Mouse (Mus musculus) liver, adult (tissue): ENCODE data around the gene B830017H08Rik.

Experiments
- GATA4 ChIP-seq: IDR thresholded peaks from 2 replicates; pipeline ENCODE4 v1.6.1; 2014; ENCODE audit warnings: mild to moderate bottlenecking, low read length; ENCODE audit not compliant: insufficient replicate concordance

B830017H08Rik gene

DNA sequence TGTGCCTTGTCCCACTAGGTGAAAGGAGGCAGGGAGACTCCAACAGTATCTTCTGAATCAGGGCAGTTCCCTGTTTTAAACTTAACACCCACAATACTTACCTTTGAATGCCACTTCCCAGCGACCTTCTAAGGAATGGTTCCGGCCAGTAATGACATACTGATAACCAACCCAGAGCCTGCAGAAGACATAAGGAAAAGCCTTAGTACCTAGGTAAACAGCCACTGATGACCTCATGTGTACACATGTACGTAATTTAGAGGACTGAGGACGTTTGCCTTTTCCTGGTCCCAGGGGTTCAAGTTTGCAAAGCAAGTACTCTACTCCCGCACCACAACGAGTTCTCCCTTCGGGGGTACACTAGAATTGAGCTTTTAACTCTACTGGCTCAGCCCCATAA lies 24.2 kb downstream of the B830017H08Rik start:
- no peak for TF ChIP-seq GATA4

- no peak for TF ChIP-seq GATA4
Observed at GRCm38 (mm10) chr16:17858592-17858991, 25.7 kb downstream of the B830017H08Rik start.

- TF ChIP-seq GATA4: no peak
Observed at GRCm38 (mm10) chr16:17865293-17865692, 32.4 kb downstream of the B830017H08Rik start.

GRCm38 (mm10) chr16:17865770-17866169 lies 32.8 kb downstream of the B830017H08Rik start:
- no peak for TF ChIP-seq GATA4

- no peak for TF ChIP-seq GATA4
Observed at GRCm38 (mm10) chr16:17871248-17871647, 38.3 kb downstream of the B830017H08Rik start.

- no peak for TF ChIP-seq GATA4
Observed at GRCm38 (mm10) chr16:17872995-17873394, 40.1 kb downstream of the B830017H08Rik start.

DNA sequence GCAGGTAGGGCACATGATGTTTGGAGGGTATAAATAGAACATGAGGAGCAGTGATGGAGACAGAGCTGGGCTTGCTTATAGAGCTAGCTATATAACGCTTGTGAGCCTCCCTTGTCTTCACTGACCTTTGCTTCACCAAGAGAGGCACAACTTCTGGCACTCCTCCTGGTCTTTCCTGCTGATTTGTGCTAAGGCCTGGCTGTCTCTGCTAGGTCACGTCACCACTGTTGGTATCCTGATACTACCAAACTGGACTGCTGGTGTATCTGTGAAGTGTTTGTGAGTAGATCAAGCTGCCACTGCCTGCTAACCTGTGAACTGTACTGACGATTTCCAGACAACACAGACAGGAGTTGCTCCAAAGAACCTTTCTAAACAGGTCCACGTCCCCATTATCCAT lies 42.3 kb downstream of the B830017H08Rik start:
- no peak for TF ChIP-seq GATA4

- no peak for TF ChIP-seq GATA4
Observed at GRCm38 (mm10) chr16:17876096-17876495, 43.2 kb downstream of the B830017H08Rik start.

DNA sequence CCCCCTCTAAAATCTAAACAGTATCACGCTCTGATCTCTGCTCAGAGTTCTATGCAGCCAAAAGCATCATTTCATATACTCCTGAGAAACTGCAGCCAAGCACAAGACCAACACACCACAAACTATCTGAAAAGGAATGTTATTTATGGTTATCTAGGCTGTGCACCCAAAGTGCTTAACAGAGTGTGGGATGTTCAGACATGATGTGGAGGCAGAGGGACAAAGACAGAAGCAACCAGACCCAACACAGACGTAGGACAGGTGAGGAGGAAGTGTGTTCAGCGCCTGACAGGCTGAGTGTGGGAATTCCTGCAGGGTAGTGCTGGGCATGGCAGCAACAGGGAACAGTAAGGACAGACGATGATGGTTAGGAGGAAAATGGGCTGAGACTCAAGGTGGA lies 46.6 kb downstream of the B830017H08Rik start:
- no peak for TF ChIP-seq GATA4

GRCm38 (mm10) chr16:17882196-17882595 lies 49.3 kb downstream of the B830017H08Rik start:
- no peak for TF ChIP-seq GATA4

DNA sequence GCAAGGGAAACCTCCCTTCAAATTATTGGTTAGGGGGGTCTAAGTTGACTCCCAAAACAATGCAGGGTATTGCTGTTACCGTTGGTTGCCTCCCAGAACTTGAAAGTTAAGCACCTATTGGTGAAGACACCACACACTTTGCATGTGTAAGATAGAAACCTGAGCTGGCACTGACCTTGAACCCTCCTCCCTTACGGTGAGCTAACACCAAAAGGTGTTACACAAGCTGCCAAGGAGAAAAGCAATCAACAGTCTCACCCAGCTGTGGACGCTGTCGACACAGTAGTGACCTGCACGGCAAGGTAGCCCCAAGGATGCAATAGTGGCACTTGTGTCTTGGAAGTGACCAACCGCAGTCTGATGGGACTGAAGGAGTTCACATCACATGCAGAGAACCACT lies 51.2 kb downstream of the B830017H08Rik start:
- TF ChIP-seq GATA4: no peak
